In genomic region chr9:63774854-63775483, GRCm38 (mm10) we compare ENCODE assay signal across 14 mouse cellular contexts. TPM values are rescaled to one million over a fixed set of nuclear protein-coding genes. Genes with fewer than 3 reads are reported as not detected.
DNase-seq lines count a peak whose midpoint lies in the region; ATAC-seq lines count a peak whose summit lies in the region.
"Had no signal": no experiment of that assay in that cellular context is flagged by ENCODE, and none has a peak within 500 bp of the region (broad histone marks: within the 10 kb centered on the region; RNA-seq: fewer than 3 reads in every experiment).

No protein-coding gene starts in this region.

- WGBS in liver, embryonic 11.5 days, result 34% methylated on average over 6 of the region's 6 CpGs
- WGBS in stomach, embryonic 16.5 days, result 32% methylated on average over 6 of the region's 6 CpGs
- WGBS in neural tube, embryonic 15.5 days, result 77% methylated on average over 6 of the region's 6 CpGs

- peak; percentile 60 to 65 for DNase-seq in kidney, adult 8-10 months
- DNase-seq in liver, embryonic 11.5 days (ENCODE audit: low spot score), result no peak
- no peak for DNase-seq in lung, postnatal 4 days
- DNase-seq: adrenal gland, postnatal 25 days; cerebellum, adult 11-12 months; embryo, embryonic 11 days; right cerebral cortex, adult 18-20 months had no signal

- no peak overlapping the region for H3K4me3 ChIP-seq in liver, embryonic 11.5 days (ENCODE audit: low read depth, low read length)
- H3K4me3 ChIP-seq in stomach, embryonic 16.5 days (replicated peaks; ENCODE audit: low read length), result no peak overlapping the region
- no peak overlapping the region for H3K4me3 ChIP-seq in neural tube, embryonic 15.5 days (replicated peaks)
- H3K4me3 ChIP-seq: lung, embryonic 15.5 days; midbrain, embryonic 12.5 days; neural tube, embryonic 13.5 days had no signal

- H3K4me2 ChIP-seq in liver, embryonic 11.5 days, result peak overlapping the region; percentile 9; the same call in 1 of the 2 replicates
- no peak overlapping the region for H3K4me2 ChIP-seq in stomach, embryonic 16.5 days (ENCODE audit: low read depth, low read length)
- no peak overlapping the region for H3K4me2 ChIP-seq in neural tube, embryonic 15.5 days
- H3K4me2 ChIP-seq: lung, embryonic 15.5 days; midbrain, embryonic 12.5 days; neural tube, embryonic 13.5 days had no signal

- no peak overlapping the region for H3K9ac ChIP-seq in liver, embryonic 11.5 days (ENCODE audit: low read depth, low read length)
- 0 out of 2 replicates have a peak overlapping the region, but pooled peaks have one; percentile 6 for H3K9ac ChIP-seq in stomach, embryonic 16.5 days (ENCODE audit: low read length)
- no peak overlapping the region for H3K9ac ChIP-seq in neural tube, embryonic 15.5 days (replicated peaks)
- H3K9ac ChIP-seq: lung, embryonic 15.5 days; midbrain, embryonic 12.5 days; neural tube, embryonic 13.5 days had no signal

- no peaks in the 10 kb centered on the region for H3K27me3 ChIP-seq in liver, embryonic 11.5 days (replicated peaks; ENCODE audit: control insufficient read depth, insufficient read depth, low read length)
- H3K27me3 ChIP-seq in stomach, embryonic 16.5 days (ENCODE audit: control insufficient read depth, insufficient read depth, low read length), result no peaks in the 10 kb centered on the region
- H3K27me3 ChIP-seq in neural tube, embryonic 15.5 days (replicated peaks), result no peaks in the 10 kb centered on the region
- H3K27me3 ChIP-seq: lung, embryonic 15.5 days; midbrain, embryonic 12.5 days had no signal

- no peaks in the 10 kb centered on the region for H3K36me3 ChIP-seq in liver, embryonic 11.5 days (ENCODE audit: control insufficient read depth, insufficient read depth, low read length)
- H3K36me3 ChIP-seq in stomach, embryonic 16.5 days (ENCODE audit: control insufficient read depth, insufficient read depth, low read length), result no peaks in the 10 kb centered on the region
- H3K36me3 ChIP-seq in neural tube, embryonic 15.5 days, result no peaks in the 10 kb centered on the region
- H3K36me3 ChIP-seq: lung, embryonic 15.5 days; midbrain, embryonic 12.5 days; neural tube, embryonic 13.5 days had no signal

- H3K4me1 ChIP-seq in liver, embryonic 11.5 days (replicated peaks; ENCODE audit: control insufficient read depth, insufficient read depth, low read length), result peaks cover 22% of the 10 kb centered on the region
- H3K4me1 ChIP-seq in stomach, embryonic 16.5 days (ENCODE audit: control insufficient read depth, insufficient read depth, low read length), result peaks cover 29% of the 10 kb centered on the region
- peaks cover 12% of the 10 kb centered on the region for H3K4me1 ChIP-seq in neural tube, embryonic 15.5 days
- H3K4me1 ChIP-seq: midbrain, embryonic 12.5 days had no signal

- H3K9me3 ChIP-seq in liver, embryonic 11.5 days (ENCODE audit: control insufficient read depth, low read length), result no peaks in the 10 kb centered on the region
- no peaks in the 10 kb centered on the region for H3K9me3 ChIP-seq in stomach, embryonic 16.5 days (replicated peaks; ENCODE audit: control insufficient read depth, low read length)
- no peaks in the 10 kb centered on the region for H3K9me3 ChIP-seq in neural tube, embryonic 15.5 days (replicated peaks)
- H3K9me3 ChIP-seq: lung, embryonic 15.5 days; midbrain, embryonic 12.5 days; neural tube, embryonic 13.5 days had no signal

- 0 out of 2 replicates have a peak overlapping the region, but pooled peaks have one; percentile 6 for H3K27ac ChIP-seq in liver, embryonic 11.5 days (ENCODE audit: low read depth, low read length)
- peak overlapping the region; percentile 76 for H3K27ac ChIP-seq in stomach, embryonic 16.5 days (ENCODE audit: low read length)
- no peak overlapping the region for H3K27ac ChIP-seq in neural tube, embryonic 15.5 days (replicated peaks)
- H3K27ac ChIP-seq: lung, embryonic 15.5 days; midbrain, embryonic 12.5 days; neural tube, embryonic 13.5 days had no signal

- ATAC-seq in hematopoietic stem cell, adult 5-6 weeks (replicated peaks in 1 of 2; ENCODE audit: insufficient read depth in 1 of 2, low FRiP score in 2 of 2, low TSS enrichment in 1 of 2, low read depth in 1 of 2, poor library complexity in 2 of 2, severe bottlenecking in 2 of 2), result peak; percentile 14 to 46; a peak in 1 of 4 replicates
- peak; percentile 88 for ATAC-seq in liver, embryonic 11.5 days (replicated peaks; ENCODE audit: low FRiP score)
- ATAC-seq in stomach, embryonic 16.5 days (ENCODE audit: insufficient read depth, low FRiP score), result peak; percentile 81
- no peak for ATAC-seq in granulocyte monocyte progenitor cell, adult 5-6 weeks (replicated peaks; ENCODE audit: poor library complexity, severe bottlenecking)
- ATAC-seq in neural tube, embryonic 15.5 days (ENCODE audit: low FRiP score), result no peak

RNA-seq across cellular contexts. Expression of gene Smad3, which starts 17.2 kb away (rescaled TPM):
- 43.1 and 45.5 TPM in 2 replicates for total RNA-seq in hematopoietic stem cell, adult 5-6 weeks (2017)
- 7.2 and 7.3 TPM in 2 replicates for polyA plus RNA-seq in liver, embryonic 11.5 days (2014; fragmentation: Nextera tagmentation; extraction: Ambion mirVana)
- 14.6 and 15.1 TPM in 2 replicates for polyA plus RNA-seq in stomach, embryonic 16.5 days (2015; fragmentation: Nextera tagmentation; extraction: Ambion mirVana)
- total RNA-seq in granulocyte monocyte progenitor cell, adult 5-6 weeks (2014; fragmentation: Nextera tagmentation), result 12.6 and 21.3 TPM in 2 replicates
- total RNA-seq in granulocyte monocyte progenitor cell, adult 5-6 weeks (2017), result 11.6 and 24.7 TPM in 2 replicates
- 8.7 and 12.2 TPM in 2 replicates for polyA plus RNA-seq in neural tube, embryonic 15.5 days (2015; fragmentation: Nextera tagmentation; extraction: Ambion mirVana)

Comparison
In these comparisons a context has a peak if more than half of its experiments do, and no peak if none do; other contexts are left out.
1. ATAC-seq: peak in hematopoietic stem cell, adult 5-6 weeks (2 of 2), liver, embryonic 11.5 days (single experiment) and stomach, embryonic 16.5 days (single experiment); none in granulocyte monocyte progenitor cell, adult 5-6 weeks (single experiment) and neural tube, embryonic 15.5 days (single experiment).
2. DNase-seq: peak in kidney, adult 8-10 months (2 of 2); none in liver, embryonic 11.5 days (single experiment) and lung, postnatal 4 days (0 of 2).